Mouse (Mus musculus): Measurements from ENCODE around the gene Tead1.

DNA sequence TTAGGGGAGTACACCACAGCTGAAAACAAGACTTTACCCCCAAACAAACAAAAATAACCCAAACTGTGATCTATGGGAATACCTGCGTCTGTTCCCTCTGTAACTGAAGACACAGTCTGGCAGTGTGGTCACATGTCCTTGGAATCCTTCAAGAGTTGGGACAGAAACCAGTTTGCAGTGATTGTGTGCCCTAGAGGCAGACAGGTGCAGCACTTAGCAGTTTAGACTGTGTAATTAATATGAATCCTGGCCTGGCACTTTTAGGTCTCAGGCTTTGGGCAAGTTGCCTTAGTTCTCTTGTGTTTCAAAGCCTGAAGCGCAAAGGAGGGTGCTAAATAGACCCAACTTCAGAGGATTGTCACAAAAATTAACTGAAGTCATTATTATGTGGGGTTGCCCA lies 83.8 kb downstream of the Tead1 start:
- TF ChIP-seq POLR2A (IDR thresholded peaks at IDR 0.05; ENCODE audit: insufficient read depth, low read depth, low read length) (no peak), CTCF (IDR thresholded peaks at IDR 0.05) (peak; percentile 18; the same call in 1 of the 2 replicates)

Measured in heart, adult 2 months (tissue).